Mouse (Mus musculus): ENCODE data around the gene Kcnip1.

Gene Kcnip1

GRCm38 (mm10) chr11:33986525-33986924, 6.4 kb downstream of the Kcnip1 start:
- DNase-seq (ENCODE audit: low spot score in 2 of 2) = no peak

GRCm38 (mm10) chr11:33980146-33980545, 12.8 kb downstream of the Kcnip1 start:
- DNase-seq (ENCODE audit: low spot score in 2 of 2) = no peak

- DNase-seq (ENCODE audit: low spot score in 2 of 2) = no peak
Observed at GRCm38 (mm10) chr11:33975121-33975520, 17.8 kb downstream of the Kcnip1 start.

GRCm38 (mm10) chr11:33974341-33975040, 18.5 kb downstream of the Kcnip1 start:
- no peak for DNase-seq (ENCODE audit: low spot score in 2 of 2)

DNA sequence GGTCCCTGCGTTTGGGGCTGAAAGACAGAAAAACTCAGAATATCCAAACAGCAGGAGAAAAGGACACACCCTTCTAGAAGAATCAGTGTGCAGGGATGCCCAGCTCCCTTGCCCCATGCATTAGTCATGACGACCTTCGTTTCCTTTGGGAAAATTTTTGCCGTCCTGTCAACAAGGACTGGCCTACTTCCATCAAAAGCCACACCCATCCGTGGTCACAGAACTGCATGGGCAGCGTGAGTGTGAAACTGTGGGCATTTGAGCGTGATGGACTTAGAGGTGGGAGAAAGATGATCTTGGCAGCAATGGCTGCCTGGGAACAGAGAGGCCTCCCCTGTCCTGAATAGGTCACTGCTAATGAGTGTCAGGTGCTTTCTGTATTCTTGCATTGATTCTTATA, 20.8 kb downstream of the Kcnip1 start:
- DNase-seq (ENCODE audit: low spot score in 2 of 2) = no peak

GRCm38 (mm10) chr11:33969199-33969598, 23.8 kb downstream of the Kcnip1 start:
- DNase-seq (ENCODE audit: low spot score in 2 of 2) = no peak

DNA sequence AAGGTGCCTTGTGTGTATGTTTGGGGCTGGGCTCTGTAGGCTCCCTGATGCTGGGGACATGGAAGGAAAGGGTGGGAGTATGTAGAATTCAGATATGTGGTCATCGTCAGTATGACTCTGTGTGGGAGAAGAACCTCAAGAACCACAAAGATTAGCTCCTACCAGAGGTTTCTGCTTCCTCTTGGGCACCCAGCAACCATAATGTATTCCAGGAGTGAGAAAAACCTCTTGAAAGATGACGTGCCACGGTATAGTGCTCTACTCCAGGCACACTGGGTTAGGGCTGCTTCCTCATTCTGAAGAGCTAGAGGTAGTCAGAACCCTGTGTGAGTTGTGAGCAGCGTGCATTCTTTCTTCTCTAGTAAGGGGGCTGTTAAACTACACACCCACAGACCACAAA, 25.2 kb downstream of the Kcnip1 start:
- no peak for DNase-seq (ENCODE audit: low spot score in 2 of 2)

GRCm38 (mm10) chr11:33965380-33965779, 27.6 kb downstream of the Kcnip1 start:
- DNase-seq (ENCODE audit: low spot score in 2 of 2) = no peak

GRCm38 (mm10) chr11:33962688-33963407, 30.1 kb downstream of the Kcnip1 start, which contains the start of gene Kcnmb1:
TSS of gene Kcnmb1 (plus strand) at chr11:33963013.
- no peak for DNase-seq (ENCODE audit: low spot score in 2 of 2)

DNA sequence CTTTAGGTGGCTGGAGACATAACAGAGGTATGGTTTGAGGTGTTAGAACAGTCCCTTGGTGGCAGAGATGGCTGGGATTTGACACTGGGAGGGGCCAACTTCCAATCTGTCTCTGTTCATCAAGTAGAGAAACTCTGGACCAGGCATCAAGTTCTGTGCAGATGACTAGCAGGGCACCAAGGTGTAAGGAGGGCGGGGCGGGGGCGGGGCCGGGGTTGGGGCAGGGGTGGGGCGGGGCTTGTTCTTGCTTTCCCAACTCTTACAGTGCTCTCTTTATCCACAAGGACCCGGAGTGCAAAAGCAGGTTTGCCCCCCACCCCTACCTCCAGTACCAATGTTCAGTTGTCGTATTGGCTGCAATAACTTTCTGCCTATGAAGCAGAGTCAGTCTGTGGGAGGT, 30.8 kb downstream of the Kcnip1 start:
- no peak for DNase-seq (ENCODE audit: low spot score in 2 of 2)

DNA sequence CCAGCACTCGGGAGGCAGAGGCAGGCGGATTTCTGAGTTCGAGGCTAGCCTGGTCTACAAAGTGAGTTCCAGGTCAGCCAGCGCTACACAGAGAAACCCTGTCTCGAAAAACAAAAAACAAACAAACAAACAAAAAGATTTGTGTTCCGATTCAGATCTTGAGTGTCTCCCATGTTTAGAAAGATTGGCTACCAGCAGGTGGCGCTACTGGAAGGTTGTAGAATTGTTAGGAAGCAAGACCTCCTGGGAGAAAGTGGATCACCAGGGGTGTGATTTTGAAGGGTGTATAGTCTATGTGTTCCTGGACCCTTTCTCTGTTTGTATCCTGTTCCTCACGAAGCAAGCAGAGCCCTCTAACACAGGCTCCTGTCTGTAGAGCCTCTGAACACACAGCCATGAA, 34.2 kb downstream of the Kcnip1 start:
- no peak for DNase-seq (ENCODE audit: low spot score in 2 of 2)

DNA sequence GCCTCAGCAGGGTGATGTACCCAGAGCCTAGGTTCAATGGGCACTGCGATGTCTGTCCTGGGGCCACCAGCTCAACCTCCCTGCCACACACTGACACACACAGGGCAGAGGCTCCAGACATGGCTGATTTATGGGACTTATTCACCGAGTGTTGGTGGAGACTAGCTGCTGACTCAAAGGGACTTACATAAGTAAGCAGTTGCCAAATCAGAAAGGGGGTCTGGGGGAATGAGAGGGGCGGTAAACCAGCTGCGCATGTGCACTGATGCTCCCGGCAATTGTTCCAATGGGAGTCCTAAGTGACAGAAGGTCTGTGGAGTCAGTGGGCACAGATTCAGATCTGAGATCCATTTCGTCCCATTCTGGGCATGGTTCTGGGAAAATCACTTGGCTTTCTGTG, 35.4 kb downstream of the Kcnip1 start:
- no peak for DNase-seq (ENCODE audit: low spot score in 2 of 2)

- DNase-seq (ENCODE audit: low spot score in 2 of 2) = no peak
Observed at GRCm38 (mm10) chr11:33956623-33957022, 36.3 kb downstream of the Kcnip1 start.

DNA sequence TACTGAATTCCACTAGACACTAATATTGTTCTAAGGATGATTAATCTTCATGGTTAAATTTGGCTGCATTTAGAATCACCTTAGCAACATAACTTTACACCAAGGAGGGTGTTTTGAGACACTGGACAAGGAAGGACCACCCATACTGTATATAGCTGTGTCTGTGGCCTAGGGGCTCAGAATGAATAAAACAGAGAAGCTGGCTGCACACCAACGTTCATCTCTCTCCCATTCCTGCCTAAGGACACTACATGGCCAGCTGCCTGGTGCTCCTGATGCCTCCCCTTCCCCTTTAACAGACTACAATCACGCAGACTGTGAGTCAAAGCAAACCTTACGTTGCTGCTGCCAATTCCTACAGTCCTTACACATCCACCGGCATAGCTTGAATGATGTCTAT, 37.0 kb downstream of the Kcnip1 start:
- DNase-seq (ENCODE audit: low spot score in 2 of 2) = no peak

GRCm38 (mm10) chr11:33951684-33952625, 41.0 kb downstream of the Kcnip1 start:
- DNase-seq (ENCODE audit: low spot score in 2 of 2) = no peak

DNA sequence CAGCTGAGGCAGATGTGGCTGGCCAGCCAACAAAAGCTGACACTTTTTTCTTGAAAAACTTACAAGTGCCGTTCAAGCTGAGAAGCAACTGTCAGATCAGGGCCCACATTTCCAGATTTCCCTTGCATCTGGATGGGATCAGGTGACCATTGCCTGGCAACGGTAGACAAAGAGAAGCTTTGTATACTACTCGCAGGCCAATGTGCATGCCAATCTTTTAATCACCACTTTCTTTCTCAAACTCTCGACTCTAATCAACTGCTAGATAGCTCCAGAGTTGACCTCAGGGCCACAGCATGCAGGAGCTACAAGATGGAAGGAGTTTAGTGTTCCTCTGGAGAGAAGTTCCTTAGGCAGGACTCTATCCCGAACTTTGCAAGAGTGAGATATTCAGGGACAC, 41.8 kb downstream of the Kcnip1 start:
- no peak for DNase-seq (ENCODE audit: low spot score in 2 of 2)

DNA sequence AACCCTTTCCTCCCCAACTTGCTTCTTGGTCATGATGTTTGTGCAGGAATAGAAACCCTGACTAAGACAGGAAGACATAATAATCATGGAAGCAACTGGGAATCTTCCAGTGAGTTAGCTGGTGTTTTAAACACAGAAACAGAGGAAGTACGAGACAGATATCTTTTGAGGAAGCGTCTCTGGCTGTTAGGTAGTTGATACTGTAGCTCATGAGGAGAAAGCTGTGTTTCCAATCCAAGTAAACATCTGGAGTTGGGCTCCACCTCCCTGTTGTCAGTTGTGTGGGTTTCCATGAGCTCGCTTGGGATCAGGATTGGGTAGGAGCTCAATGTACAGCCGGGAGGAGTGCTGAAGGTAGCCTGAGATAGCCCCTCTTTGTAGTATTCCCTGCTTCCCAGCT, 46.5 kb downstream of the Kcnip1 start:
- DNase-seq (ENCODE audit: low spot score in 2 of 2) = no peak

GRCm38 (mm10) chr11:33944786-33945328, 48.1 kb downstream of the Kcnip1 start:
- DNase-seq (ENCODE audit: low spot score in 2 of 2) = no peak

DNA sequence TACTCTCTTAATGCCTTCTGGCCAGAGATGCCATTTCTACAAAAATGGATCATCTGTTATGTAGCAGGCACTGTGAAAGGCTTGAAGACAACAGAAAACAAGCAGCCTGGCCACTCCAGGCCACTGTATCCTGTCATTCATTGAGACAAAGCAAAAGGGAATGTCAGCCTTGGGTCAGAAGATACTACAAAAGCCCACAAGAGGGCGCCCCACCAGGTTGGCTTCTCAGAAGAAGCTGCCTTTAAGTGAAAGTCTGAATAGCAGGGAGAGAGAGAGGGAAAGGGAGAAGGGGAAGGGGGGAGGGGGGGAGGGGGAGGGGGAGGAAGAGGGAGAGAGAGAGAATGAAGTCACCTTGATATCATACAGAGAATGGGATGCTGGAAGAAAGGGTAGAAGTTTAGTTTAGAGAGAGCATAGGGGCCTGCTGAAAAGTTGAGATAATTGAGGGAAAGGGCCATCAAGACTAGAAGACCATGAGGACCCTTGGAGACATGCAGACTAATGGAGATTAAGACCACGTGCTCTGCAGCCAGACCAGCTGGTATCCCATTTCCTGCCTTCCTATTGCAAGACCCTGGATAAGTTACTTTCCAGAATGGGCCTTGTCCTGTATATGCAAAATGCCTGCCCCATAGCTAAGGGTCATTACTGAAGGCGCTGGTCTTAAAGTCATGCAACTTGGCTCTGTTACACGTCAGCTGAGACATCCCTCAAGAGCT, 48.7 kb downstream of the Kcnip1 start:
- no peak for DNase-seq (ENCODE audit: low spot score in 2 of 2)

- no peak for DNase-seq (ENCODE audit: low spot score in 2 of 2)
Observed at GRCm38 (mm10) chr11:33943565-33943964, 49.4 kb downstream of the Kcnip1 start.

- DNase-seq (ENCODE audit: low spot score in 2 of 2) = no peak
Observed at GRCm38 (mm10) chr11:33939456-33940113, 53.4 kb downstream of the Kcnip1 start.

Data from frontal cortex, postnatal 10 days (tissue).